Mouse (Mus musculus) cerebellum, adult 11 months (tissue): ENCODE results near the gene Pak3.

ENCODE experiments used
- DNase-seq: peaks from one replicate; pipeline ENCODE4 v3.0.0; 2022

Gene Pak3

GRCm38 (mm10) chrX:143664221-143665150, 146.1 kb downstream of the Pak3 start:
- DNase-seq: peak; percentile 14

- no peak for DNase-seq
These were observed 147.4 kb downstream of the Pak3 start for GRCm38 (mm10) chrX:143665771-143666170.

GRCm38 (mm10) chrX:143666991-143667390, 148.6 kb downstream of the Pak3 start:
- DNase-seq: peak; percentile 3

GRCm38 (mm10) chrX:143668242-143668641, 149.9 kb downstream of the Pak3 start:
- peak; percentile 14 for DNase-seq

- DNase-seq: no peak
These were observed 160.2 kb downstream of the Pak3 start for GRCm38 (mm10) chrX:143678566-143678965.

- no peak for DNase-seq
These were observed 203.9 kb downstream of the Pak3 start for GRCm38 (mm10) chrX:143722250-143722649.

- no peak for DNase-seq
These were observed 207.0 kb downstream of the Pak3 start for GRCm38 (mm10) chrX:143725411-143725810.

- DNase-seq: no peak
These were observed 217.6 kb downstream of the Pak3 start for GRCm38 (mm10) chrX:143736035-143736434.

- no peak for DNase-seq
These were observed 220.8 kb downstream of the Pak3 start for GRCm38 (mm10) chrX:143739171-143739570.

- no peak for DNase-seq
These were observed 244.2 kb downstream of the Pak3 start for GRCm38 (mm10) chrX:143762556-143762955.

- DNase-seq: no peak
These were observed 297.6 kb downstream of the Pak3 start for GRCm38 (mm10) chrX:143815948-143816347.

- DNase-seq: no peak
These were observed 300.6 kb downstream of the Pak3 start for GRCm38 (mm10) chrX:143818961-143819360.

- no peak for DNase-seq
These were observed 308.1 kb downstream of the Pak3 start for GRCm38 (mm10) chrX:143826521-143826920.

GRCm38 (mm10) chrX:143827212-143827611, 308.8 kb downstream of the Pak3 start, which contains the start of gene Capn6:
Gene Capn6 (minus strand): TSS chrX:143827414.
- no peak for DNase-seq

- DNase-seq: no peak
These were observed 328.2 kb downstream of the Pak3 start for GRCm38 (mm10) chrX:143846637-143847036.
